Mouse (Mus musculus) liver, embryonic 14.5 days (tissue): ENCODE results near the gene Tmem56.

Experiments
- CTCF ChIP-seq: IDR thresholded peaks from 2 replicates; pipeline ENCODE4 v1.5.1; 2016; ENCODE audit warnings: antibody characterized with exemption, low read depth, control low read depth
- EP300 ChIP-seq: IDR thresholded peaks from 2 replicates; pipeline ENCODE4 v1.6.1; 2016; ENCODE audit warnings: antibody characterized with exemption, low read depth

DNA sequence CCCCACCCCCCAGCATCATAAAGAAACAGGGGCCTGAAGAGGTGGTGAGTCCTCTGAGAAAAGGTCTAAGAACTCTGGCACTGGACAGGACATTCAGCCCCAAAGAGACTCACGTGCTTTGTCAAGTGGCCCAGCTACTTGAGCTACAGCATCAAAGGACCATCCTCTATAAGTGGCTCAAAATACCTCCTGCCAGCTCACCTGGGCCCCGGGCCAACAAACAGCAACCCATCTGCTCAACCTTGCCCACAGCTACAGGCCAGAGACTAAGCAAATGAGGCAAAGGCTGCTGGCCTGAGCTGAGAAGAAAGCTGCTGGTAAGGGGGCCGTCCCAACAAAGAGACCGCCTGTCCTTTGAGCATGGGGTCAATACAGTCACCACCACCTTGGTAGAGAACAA, 5.3 kb downstream of the Tmem56 start:
- TF ChIP-seq CTCF (no peak), EP300 (no peak)
